Mouse (Mus musculus): ENCODE measurements around the gene Kbtbd13.

The Kbtbd13 gene

DNA sequence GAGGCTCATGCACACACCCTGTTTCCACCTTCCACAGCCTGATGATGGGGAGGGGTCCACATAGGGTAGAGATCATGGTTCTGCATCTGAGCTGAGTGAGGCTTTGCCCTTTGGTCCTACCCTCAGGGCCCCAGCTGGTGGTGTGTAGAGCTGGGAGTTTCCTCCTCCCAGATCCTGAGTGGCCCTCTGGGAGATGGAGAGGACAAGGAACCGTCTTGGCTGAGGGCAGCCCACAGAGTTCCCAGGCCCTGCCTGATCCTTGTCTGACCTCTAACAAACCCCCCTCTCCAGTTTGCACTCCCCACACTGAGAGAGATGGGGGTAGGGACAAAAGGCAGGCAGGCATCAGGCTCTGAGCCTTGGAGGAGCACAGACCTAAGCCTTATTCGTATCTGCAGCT, 2.9 kb upstream of the Kbtbd13 start:
- ATAC-seq (ENCODE audit: low TSS enrichment): no peak

DNA sequence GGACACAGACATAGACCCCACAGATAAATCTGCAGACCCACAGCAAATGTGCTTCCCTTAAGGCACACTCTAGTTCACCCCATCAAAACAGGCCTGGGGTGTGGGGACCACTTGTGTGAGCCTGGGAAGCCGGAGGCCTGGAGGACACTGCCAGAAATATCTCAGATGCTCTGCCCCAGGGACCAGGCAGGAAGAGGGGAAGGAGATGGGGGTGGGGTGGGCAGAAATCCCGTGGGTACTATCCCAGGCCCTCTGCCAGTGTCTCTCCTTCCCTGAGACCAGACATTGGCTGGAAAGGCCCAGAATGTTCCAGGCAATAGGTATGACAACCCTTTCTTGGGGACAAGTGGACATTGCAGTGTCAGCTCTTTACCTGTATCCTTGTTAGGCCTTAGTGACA, 2.2 kb upstream of the Kbtbd13 start:
- ATAC-seq (ENCODE audit: low TSS enrichment): no peak

DNA sequence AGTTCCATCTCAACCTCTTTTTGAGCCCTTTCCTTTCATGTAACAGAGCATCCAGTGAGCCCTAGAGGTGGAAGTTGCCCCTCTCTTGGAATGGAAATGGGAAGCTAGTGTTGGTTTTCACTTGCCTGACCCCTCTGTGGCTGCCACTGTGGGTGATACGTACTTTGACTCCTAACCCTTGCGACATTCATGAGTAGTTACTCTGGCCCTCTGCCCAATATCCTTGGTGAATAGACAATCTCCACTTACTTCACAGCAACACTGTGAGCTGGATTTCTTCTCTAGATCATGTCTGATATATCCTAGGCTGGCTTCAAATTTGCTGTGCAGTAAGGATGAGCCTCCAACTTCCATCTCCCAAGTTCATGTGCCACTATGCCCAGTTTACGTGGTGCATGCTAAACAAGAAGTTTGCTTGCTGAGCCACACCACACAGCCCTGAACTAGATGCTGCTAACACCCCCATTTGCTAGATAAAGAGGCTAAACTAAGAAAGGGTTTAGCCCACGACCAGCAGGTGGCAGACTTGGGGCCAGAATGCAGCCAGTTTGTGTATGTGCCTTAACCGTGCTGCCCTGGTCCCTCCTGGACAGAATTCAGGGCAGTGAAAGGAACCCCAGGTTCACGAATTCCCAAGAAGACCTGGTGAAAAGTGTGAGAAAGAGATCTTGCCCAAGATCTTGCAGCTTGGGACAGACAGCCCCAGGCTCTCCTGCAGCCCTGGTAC, 1.3 kb upstream of the Kbtbd13 start:
- peak; percentile 67 for ATAC-seq (ENCODE audit: low TSS enrichment)

DNA sequence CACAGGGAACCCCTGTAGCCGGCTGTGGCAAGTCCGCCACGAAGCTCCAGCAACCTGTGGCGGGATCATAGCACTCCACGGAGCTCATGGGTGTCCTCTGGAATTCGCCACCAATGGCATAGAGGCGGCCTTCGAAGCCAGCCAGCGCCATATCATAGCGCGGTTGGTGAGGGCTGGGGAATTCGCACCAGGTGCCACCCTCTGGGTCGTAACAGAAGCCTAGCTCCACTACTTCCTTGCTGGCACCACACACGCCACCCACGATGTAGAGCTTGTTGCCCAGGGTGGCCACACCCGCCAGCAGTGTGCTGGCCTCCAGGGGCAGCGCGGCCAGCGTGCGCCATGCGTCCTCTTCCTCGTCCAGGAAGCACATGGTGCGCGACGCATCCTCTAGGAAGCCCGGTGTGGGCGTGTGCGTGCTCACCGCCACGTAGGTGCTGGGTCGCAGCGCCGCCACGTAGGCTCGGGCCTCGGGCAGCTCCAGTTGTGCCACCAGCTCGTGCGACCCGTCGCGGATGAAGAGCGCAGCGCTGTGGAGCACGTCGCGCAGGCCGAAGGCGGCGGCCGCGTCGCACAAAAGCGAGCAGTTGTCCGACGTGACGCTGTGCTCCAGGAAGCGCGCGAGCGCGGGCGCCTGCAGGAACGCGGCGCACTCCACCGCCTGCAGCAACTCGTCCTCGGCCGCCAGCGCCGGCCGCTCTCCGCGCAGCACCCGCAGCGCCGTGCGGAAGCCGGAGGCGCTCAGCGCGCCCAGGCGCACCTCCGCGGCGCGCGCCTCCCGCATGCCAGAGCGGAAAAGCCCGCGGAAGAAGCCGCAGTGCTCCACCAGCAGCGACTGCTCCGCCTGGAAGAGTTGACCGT, 470 bp downstream of the Kbtbd13 start:
- peak; percentile 69; the same call in 1 of the 2 replicates for ATAC-seq (ENCODE audit: low TSS enrichment)

DNA sequence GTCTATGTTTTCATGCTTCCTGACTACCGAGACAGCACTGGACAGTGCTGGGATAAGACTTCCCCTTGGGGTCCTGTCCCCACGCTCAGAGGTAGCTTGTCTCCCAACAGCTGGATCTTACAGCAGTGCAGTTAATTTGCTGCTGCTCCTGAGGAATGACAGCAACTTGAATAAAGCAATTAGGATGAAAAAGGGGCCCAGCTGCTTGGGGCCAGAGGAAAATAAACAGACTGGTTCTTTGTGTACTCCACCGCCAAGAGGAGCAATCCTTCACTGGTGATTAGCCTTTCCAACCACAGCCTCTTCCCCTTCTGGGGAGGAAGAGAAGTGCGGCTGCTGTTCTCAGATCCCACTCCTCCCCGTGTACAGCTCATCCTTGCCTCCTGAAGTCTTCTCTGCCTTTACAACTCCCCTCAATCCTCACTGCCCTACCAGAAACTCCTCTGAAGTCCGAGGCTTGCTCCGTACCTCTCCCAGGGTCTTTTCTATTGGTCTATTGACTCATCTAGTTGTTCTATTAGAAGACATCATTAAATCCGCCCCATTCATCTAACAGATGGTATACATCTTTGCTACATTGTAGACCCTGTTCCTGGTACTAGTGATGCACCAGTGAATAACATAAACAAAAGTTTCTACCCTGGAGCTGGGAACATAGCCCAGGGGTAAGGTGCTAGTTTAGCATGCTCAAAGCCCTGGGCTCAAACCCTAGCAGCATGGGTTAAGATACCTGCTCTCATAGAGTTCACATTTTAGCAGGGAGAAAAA, 4.9 kb downstream of the Kbtbd13 start:
- ATAC-seq (ENCODE audit: low TSS enrichment): no peak

DNA sequence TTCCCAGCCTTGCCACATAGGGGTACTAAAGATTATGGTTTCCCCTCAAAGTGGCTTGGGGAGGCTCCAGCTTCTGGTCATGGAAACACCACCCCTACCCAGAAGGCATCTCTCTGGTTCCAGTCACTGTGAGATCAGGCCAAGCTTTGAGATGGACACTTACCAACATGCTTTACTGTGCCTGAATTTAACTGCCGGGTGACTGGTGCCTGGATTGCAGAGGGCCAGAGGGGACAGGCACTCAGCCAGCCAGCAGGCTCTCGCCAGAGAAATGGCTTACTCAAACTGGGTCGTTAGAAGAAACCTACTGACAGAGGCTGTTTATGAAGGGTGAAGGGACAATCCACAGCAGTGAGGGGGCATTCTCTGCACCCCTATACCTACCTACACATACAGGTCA, 7.2 kb downstream of the Kbtbd13 start:
- ATAC-seq (ENCODE audit: low TSS enrichment): no peak

DNA sequence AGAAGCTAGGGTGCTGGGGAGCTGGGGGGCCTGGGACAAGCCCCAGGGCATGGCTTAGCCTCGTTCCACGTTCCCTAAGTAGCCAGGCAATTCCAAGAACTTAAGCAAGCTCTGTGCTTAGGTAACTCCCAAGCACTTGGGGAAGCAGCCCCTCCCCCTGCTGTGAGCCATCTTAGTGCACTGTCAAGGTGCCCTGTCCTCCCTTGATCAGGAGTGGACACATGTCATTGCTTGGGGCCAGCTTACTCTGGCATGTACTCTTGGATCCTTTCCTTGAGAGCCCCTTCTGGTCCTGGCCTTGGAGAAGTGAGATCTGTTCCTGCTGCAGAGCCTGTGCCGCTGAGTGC, 8.7 kb downstream of the Kbtbd13 start:
- no peak for ATAC-seq (ENCODE audit: low TSS enrichment)

DNA sequence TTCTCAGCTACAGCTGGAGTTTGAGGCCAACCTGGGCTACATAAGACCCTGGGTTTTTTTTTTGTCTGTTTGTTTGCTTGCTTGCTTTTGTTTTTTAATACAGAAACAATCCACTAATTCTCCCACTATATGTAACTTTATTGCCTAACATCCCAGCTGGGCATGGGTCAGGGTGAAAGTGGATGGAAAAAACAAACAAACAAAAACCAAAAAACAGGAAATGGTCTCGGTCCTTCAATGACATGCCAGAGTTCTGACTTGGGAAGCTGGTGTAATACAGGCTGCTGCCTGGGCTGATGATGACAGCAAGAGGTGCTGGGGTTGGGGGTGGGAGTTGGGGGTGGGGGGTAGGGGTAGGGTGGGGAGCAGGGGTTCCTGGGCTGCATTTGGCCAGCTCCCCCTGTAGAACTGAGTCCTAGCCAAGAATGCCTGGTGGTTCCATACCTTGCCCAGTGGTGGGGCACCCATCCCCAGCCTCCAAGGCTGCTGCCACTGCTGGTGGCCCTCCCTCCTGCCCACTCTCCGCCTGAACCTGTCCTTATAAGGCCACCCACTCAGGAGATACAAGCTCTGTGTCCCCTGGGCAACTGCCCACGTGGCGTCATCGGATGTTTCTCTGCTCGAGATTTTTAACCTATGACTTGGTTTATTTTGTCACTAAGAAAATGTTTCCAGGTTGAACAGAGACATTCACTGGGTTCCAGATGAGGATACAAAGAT, 9.3 kb downstream of the Kbtbd13 start:
- ATAC-seq (ENCODE audit: low TSS enrichment): no peak

DNA sequence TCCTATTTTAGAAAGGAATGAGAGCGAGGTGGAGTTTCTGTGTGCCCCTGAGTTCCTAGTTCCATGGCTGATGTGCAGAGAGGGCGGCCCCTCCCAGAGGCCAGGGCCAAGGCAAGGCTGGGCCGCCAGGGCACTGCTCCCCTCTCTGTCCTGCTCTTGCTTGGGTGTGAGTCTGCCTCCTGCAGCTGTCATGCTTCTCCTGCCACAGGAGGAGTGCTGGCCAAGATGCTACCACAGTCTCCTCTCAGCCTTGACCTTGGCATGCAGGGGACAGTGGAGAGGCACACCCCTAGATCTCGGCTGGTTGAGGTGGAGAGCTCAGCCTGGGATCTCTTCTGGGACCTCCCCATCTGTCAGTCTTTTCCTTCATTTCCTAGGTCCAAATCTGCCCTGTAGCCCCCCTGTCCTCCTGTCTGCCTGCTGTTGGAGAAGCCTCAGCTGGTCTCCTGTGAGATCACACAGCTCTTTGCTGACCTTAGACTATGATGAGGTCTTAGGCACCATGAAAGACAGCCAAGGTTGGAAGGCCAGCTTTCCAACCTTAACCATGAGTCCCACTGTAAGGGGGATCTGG, 10.3 kb downstream of the Kbtbd13 start:
- ATAC-seq (ENCODE audit: low TSS enrichment): no peak

DNA sequence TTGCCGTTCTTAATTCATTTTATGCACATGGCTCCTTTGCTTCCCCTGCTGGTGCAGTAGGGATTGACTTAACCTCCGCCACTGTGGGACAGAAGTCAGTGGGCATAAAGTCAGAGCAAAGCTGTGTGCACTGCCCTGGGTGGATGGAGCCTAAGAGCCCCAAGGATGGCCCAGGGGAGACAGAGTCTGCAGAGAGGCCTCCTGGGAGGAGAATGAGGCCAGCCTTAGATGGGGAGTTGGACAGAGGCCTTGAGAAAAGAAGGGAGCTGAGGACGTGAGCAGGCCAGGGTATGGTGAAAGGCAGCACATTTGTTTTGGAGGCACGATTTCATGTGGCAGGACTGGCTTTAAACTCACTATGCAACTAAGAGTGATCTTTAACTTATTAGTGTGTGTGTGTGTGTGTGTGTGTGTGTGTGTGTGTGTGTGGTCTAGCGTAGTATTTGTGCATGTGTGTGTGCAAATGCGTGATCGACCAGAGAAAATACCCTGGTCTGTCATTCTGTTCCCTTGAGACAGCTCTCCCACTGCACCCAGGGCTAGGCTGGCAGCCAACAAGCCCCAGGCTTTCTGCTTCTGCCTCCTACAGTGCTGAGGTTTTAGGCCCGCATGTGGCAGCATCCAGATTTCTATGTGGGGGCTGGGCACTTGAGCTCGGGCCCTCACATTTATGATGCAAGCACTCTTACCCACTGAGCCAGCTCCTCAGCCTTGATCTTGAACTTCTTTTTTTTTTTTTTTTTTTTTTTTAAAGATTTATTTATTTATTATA, 16.1 kb downstream of the Kbtbd13 start:
- peak; percentile 91 for ATAC-seq (ENCODE audit: low TSS enrichment)

DNA sequence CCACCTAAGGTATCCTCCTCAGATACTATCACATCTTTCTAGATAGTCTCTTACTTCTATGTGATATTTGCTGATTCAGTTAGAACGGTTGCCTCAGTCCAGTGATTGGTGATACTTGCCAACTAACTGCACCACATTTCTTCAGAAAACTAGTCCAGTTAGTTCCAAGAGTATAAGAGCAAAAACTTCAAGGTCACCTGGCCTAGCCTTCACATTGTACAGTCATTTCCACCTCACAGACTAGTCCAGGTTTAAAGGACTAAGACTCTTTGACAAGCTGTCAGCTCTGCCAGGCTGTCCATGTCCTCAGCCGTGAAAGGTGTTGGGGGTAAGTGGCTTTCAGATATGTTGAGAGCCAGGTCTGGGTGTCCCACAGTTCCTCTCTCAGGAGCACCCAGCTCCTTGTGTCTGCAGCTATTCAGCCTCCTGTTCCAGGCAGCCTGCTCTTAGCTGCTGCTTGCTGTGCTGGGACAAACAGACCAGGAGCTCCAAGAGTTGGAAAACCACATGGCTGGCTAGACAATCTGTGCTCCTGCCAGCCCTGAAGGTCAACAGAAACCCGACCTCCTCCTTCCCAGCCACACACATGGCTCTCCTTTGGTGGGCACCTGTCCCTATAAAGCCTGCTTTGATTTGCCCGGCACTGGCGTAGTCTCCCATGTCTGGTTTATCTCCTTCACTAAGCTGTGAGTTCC, 16.8 kb downstream of the Kbtbd13 start:
- ATAC-seq (ENCODE audit: low TSS enrichment): no peak; the same call in 1 of the 2 replicates

DNA sequence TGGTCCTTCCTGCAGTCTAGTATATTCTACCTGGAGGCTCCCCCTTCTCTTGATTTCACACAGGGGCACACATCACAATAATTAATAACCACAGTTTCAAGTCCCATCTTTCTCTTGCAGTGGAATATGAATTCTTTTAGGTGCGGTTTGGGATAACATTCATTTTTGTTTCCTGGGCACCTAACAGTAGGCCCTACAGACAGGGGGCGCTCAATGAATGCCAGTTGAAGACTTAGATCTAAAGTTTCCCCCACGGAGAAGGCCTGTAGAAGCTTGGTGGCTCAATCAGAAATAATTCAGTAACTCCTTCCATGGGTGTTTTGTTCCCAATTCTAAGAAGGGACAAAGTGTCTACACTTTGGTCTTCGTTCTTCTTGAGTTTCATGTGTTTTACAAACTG, 19.0 kb downstream of the Kbtbd13 start:
- ATAC-seq (ENCODE audit: low TSS enrichment): no peak

DNA sequence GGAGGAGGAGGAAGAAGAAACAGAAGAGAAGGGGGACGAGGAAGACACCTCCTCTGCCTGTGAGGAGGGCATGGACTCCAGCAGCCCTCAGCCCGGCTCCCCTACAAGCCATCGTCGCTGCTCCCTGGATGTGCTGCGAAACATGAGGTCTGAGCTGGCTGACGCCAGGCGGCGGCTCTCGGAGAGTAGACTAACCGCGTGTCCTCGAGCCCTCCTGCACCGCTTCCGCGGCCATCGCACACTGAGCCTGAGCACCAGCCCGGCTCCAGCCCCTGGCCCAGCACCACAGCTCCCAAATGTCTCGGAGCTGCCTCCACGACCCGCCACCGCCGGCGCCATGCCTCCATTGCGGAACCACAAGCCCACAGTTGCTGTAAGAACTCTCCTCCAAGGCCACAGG, 19.7 kb downstream of the Kbtbd13 start:
- no peak for ATAC-seq (ENCODE audit: low TSS enrichment)

DNA sequence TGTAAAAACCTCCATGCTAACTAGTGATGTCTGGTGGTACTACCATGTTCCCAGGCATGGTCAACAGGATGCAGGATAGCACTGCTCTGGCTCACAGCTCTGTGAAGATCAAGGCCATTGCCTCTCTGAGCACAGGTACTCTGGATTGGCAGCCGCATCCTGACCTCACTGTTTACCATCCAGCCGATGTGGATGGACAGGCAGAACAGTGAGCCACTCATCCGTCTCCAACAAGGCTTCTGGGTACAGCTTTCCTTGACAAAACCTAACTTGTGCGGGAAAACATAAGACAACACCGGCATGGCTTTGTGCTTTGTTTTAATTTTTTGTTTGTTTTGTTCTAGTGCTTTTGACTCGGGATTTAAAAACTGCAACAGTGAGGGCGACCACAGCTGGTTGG, 25.7 kb downstream of the Kbtbd13 start:
- ATAC-seq (ENCODE audit: low TSS enrichment): no peak

DNA sequence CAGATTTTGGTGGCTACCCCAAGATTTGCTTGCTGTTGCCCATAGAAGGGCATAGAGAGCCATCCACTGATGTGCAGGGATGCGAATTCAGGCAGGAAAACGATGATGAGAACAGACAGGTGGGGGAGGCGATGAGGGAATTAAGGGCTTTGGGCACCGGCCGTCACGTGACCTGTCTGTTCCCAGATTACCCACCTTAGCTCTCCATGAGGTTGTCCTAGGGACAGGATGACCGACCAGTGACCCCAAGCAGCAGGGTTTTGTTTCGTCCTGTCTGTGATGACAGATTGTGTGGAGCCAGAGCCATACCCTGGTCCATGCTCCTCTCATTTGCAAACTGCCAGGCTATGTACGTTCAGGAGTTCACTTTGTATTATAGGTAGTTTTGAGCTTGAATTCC, 27.8 kb downstream of the Kbtbd13 start:
- ATAC-seq (ENCODE audit: low TSS enrichment): no peak

DNA sequence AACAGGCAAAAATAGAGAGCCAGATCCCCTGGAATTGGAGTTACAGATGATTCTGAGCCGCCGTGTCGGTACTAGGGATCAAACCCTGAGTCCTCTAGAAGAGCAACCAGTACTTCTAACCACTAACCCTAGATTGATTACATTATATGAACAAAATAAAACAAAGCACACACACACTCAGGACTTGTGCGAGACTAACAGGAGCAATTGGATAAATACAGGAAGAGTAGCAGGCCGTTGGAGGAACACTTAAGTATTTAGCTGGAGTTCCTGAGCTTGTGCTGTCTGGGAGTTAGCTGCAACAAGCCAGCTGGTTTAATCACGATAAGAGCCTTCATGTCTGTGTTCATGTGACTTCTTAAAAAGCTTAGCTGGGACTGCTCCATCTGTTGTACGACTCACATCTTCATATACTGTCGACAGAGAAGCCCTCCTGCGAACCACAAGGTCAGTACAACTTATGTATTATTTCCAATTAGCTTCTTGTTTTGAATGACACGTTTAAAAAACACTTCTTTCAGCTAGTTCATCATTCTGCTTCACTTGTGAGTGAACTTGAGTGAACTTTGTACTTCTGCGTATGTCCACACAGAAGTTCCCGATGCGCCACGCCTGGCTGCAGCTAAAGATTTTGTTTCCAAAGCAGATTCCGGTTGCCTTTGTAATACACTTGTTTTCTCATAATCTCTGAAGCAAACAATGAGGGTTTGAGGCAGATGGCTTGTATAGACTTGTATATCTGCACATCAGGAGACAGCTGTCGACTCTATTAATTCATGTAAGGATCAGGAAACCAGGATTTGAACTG, 30.6 kb downstream of the Kbtbd13 start, which contains the start of gene Ubap1l:
TSS of gene Ubap1l (plus strand) at position 401 of the 808 bp plus-strand sequence.
- ATAC-seq (ENCODE audit: low TSS enrichment): no peak

DNA sequence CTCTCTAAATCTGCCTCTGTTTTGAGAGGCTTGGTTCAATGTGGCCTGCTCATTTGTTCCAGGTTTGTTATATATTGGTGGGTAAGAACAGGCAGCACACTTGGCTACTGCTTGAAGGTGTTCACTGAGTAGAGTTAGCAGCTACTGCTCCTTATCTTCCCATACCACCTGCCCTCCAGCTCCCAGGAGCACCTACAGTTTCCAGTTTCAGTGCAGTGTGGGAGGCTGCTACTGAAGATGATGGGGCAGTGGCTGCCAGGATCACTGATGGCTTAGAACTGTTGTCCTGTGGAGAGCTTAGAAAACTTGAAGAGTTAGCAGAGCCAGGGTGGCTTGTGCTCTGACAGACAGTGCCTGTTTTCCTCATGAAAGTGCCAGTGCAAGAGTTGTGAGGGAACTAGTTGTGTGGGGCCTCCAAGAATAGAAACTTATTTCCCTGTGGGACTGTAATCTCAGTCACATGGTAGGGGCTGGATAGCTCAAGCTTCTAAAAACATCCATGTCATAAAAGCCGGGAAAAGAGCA, 32.4 kb downstream of the Kbtbd13 start:
- no peak for ATAC-seq (ENCODE audit: low TSS enrichment)

DNA sequence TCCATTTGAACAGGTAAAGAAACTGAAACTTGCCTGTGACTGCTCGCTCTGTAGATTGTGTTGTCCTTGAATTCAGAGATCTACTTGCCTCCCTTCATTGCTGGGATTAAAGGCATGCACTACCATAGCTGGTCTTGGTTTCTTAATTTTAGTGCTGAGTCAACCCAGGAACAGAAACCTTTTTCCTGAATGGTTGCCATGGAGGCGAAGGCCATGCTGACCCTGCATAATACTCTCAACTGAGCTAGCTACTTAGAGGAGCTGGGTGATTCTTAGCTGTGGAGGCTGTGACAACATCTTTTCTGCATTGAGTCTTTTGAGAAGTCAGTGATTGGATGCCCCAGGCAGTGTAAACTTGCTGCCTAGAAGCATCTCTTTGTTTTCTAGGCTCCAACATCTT, 34.5 kb downstream of the Kbtbd13 start:
- no peak for ATAC-seq (ENCODE audit: low TSS enrichment)

DNA sequence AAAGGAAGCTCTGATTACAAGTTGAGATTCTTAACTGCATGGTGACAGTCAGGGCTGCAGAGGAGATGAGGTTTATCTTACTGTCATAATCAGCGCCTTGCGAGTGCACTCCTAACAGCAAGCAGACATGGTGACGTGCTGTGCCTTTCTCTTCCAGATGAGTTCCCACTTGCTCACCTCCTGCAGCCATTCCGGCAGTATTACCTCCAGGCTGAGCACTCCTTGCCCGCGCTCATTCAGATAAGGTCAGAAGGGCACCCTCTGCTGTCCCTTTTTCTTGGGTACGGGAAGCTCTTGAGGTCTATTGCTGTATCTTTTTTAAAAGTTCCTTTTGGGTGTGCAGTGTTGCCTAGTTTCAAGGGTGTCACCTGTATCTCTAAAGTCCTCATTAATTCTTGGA, 34.9 kb downstream of the Kbtbd13 start:
- no peak for ATAC-seq (ENCODE audit: low TSS enrichment)

Data from frontal cortex, adult (tissue).